Mouse (Mus musculus) kidney, adult 2 months (tissue): ENCODE measurements around the gene Spred3. TPM values are rescaled to one million over a fixed set of nuclear protein-coding genes. Genes with fewer than 3 reads are reported as not detected.

Experiments used
- DNase-seq: peaks from one replicate; pipeline ENCODE4 v3.0.0; 2021
- H3K27ac ChIP-seq: fragments of 200-500 bp; 2 replicates; pipeline ENCODE4 v1.5.1; 2012; ENCODE audit warnings: low read depth, low read length, control low read depth, inconsistent platforms; ENCODE audit not compliant: insufficient read depth
- H3K27me3 ChIP-seq: fragments of 200-500 bp; replicated peaks from 2 replicates; pipeline ENCODE4 v1.6.1; 2012; ENCODE audit warnings: mild to moderate bottlenecking, moderate library complexity, low read length, inconsistent platforms; ENCODE audit not compliant: control insufficient read depth, insufficient read depth
- H3K36me3 ChIP-seq: fragments of 200-500 bp; 2 replicates; pipeline ENCODE4 v1.6.1; 2012; ENCODE audit warnings: mild to moderate bottlenecking, moderate library complexity, low read length, inconsistent platforms; ENCODE audit not compliant: control insufficient read depth, insufficient read depth
- H3K4me1 ChIP-seq: fragments of 200-500 bp; 2 replicates; pipeline ENCODE4 v1.6.1; 2011; ENCODE audit warnings: low read length; ENCODE audit not compliant: control insufficient read depth, insufficient read depth
- H3K4me3 ChIP-seq: fragments of 200-500 bp; 2 replicates; pipeline ENCODE4 v1.5.1; 2011; ENCODE audit warnings: mild to moderate bottlenecking, low read depth, low read length, control low read depth; ENCODE audit not compliant: insufficient read depth
- CTCF ChIP-seq: fragments of 200-500 bp; conservative IDR thresholded peaks from 2 replicates; pipeline ENCODE4 v1.5.1; 2011; ENCODE audit warnings: low read depth, mild to moderate bottlenecking, control low read depth, low read length, moderate library complexity, mixed read lengths; ENCODE audit not compliant: insufficient read depth, insufficient read length
- POLR2A ChIP-seq: fragments of 200-500 bp; IDR thresholded peaks from one replicate; pipeline ENCODE4 v1.6.1; 2011; ENCODE audit warnings: low read depth, low read length, control low read depth
- WGBS: fragments of 180-500 bp; shearing (Covaris S2); methylation state at CpG from one replicate; pipeline ENCODE4 v1.1.7; 2018; 5-methylcytosine and 5-hydroxymethylcytosine counted together
- polyA plus RNA-seq: library from polyadenylated mRNA; depleted of rRNA; stranded (reverse); fragments of >200 nt; gene quantifications from 2 replicates; pipeline ENCODE4 v1.2.3, GENCODE M21; 2012

Spred3 gene
- polyA plus RNA-seq, 1 experiment = 1.8 TPM

GRCm38 (mm10) chr7:29137429-29137828 is 32.8 kb downstream of the Spred3 start:
- H3K27me3 ChIP-seq = no peaks in the 10 kb centered on the region; the same call in 1 of the 2 replicates
- DNase-seq = no peak
- no peaks in the 10 kb centered on the region for H3K4me1 ChIP-seq
- no peak overlapping the region for H3K27ac ChIP-seq
- no peak overlapping the region for H3K4me3 ChIP-seq
- TF ChIP-seq CTCF = no peak
- no peak for TF ChIP-seq POLR2A
- H3K36me3 ChIP-seq = no peaks in the 10 kb centered on the region
- 51% methylated on average over 16 of the region's 16 CpGs for WGBS

GRCm38 (mm10) chr7:29134693-29135386 is 35.4 kb downstream of the Spred3 start, which contains the start of gene Rasgrp4:
TSS of gene Rasgrp4 (plus strand) at chr7:29134851.
- DNase-seq = peak; percentile 34

GRCm38 (mm10) chr7:29134230-29134629 is 36.0 kb downstream of the Spred3 start:
- 20% methylated on average over 3 of the region's 4 CpGs for WGBS
- Histone ChIP-seq H3K4me3 (no peak overlapping the region), H3K27ac (no peak overlapping the region), H3K27me3 (no peaks in the 10 kb centered on the region; the same call in 1 of the 2 replicates), H3K4me1 (no peaks in the 10 kb centered on the region), H3K36me3 (no peaks in the 10 kb centered on the region)
- DNase-seq = no peak
- TF ChIP-seq POLR2A = no peak

More at GRCm38 (mm10) chr7:29134693-29135386, 35.4 kb downstream of the Spred3 start, which contains the start of gene Rasgrp4:
- WGBS = under 1% methylated on average over 13 of the region's 20 CpGs
- TF ChIP-seq POLR2A (no peak), CTCF (no peak)
- Histone ChIP-seq H3K36me3 (no peaks in the 10 kb centered on the region), H3K27ac (no peak within 1 kb of the TSS), H3K4me3 (peak within 1 kb of the TSS; percentile 13; the same call in 1 of the 2 replicates), H3K27me3 (no peaks in the 10 kb centered on the region; the same call in 1 of the 2 replicates), H3K4me1 (no peaks in the 10 kb centered on the region)

GRCm38 (mm10) chr7:29128725-29129124 is 41.5 kb downstream of the Spred3 start:
- WGBS = 91% methylated on average over 2 of the region's 2 CpGs
- no peaks in the 10 kb centered on the region for H3K4me1 ChIP-seq
- no peaks in the 10 kb centered on the region for H3K36me3 ChIP-seq
- H3K27me3 ChIP-seq = no peaks in the 10 kb centered on the region
- peak; percentile 23 for DNase-seq
- H3K27ac ChIP-seq = no peak overlapping the region
- no peak overlapping the region for H3K4me3 ChIP-seq
- TF ChIP-seq CTCF (peak; percentile 58), POLR2A (no peak)

GRCm38 (mm10) chr7:29126173-29126915 is 43.9 kb downstream of the Spred3 start:
- Histone ChIP-seq H3K36me3 (no peaks in the 10 kb centered on the region), H3K4me1 (no peaks in the 10 kb centered on the region)
- peak; percentile 75 for DNase-seq

GRCm38 (mm10) chr7:29124970-29125369 is 45.2 kb downstream of the Spred3 start, which contains the start of gene Ryr1:
TSS of gene Ryr1 (minus strand) at chr7:29125179.
- no peaks in the 10 kb centered on the region for H3K36me3 ChIP-seq
- no peak within 1 kb of the TSS for H3K27ac ChIP-seq
- H3K27me3 ChIP-seq = no peaks in the 10 kb centered on the region
- DNase-seq = peak; percentile 46
- WGBS = 3% methylated on average over 16 of the region's 16 CpGs
- H3K4me3 ChIP-seq = no peak within 1 kb of the TSS
- no peaks in the 10 kb centered on the region for H3K4me1 ChIP-seq
- TF ChIP-seq POLR2A = no peak
- no peak for TF ChIP-seq CTCF

More at GRCm38 (mm10) chr7:29126173-29126915, 43.9 kb downstream of the Spred3 start:
- 18% methylated on average over 7 of the region's 7 CpGs for WGBS
- H3K27ac ChIP-seq = no peak overlapping the region
- TF ChIP-seq POLR2A = no peak
- TF ChIP-seq CTCF = peak; percentile 80
- no peak overlapping the region for H3K4me3 ChIP-seq
- no peaks in the 10 kb centered on the region for H3K27me3 ChIP-seq

GRCm38 (mm10) chr7:29123531-29124358 is 46.5 kb downstream of the Spred3 start:
- Histone ChIP-seq H3K27ac (no peak overlapping the region), H3K4me3 (no peak overlapping the region), H3K27me3 (no peaks in the 10 kb centered on the region), H3K4me1 (no peaks in the 10 kb centered on the region), H3K36me3 (no peaks in the 10 kb centered on the region)
- DNase-seq = no peak
- whole genome bisulfite sequencing = 36% methylated on average over 5 of the region's 5 CpGs
- no peak for TF ChIP-seq POLR2A
- TF ChIP-seq CTCF = no peak
